Mouse (Mus musculus): ENCODE results near the gene Apip. TPM values are rescaled to one million over a fixed set of nuclear protein-coding genes. Genes with fewer than 3 reads are reported as not detected.

Apip gene
- polyA plus RNA-seq, 1 experiment: not detected

- Histone ChIP-seq H3K27ac (ENCODE audit: insufficient read depth, low read depth, low read length) (no peak overlapping the region; the same call in 1 of the 2 replicates), H3K4me3 (ENCODE audit: insufficient read depth, low read depth, low read length) (no peak overlapping the region), H3K4me1 (ENCODE audit: control insufficient read depth, insufficient read depth, low read length) (peaks cover 3% of the 10 kb centered on the region)
- 41% methylated on average over 7 of the region's 7 CpGs for WGBS
- TF ChIP-seq CTCF (IDR thresholded peaks at IDR 0.05; ENCODE audit: insufficient read depth, low read depth, low read length) (no peak), POLR2A (IDR thresholded peaks at IDR 0.05; ENCODE audit: insufficient read depth, low read depth, low read length) (no peak)
Observed at GRCm38 (mm10) chr2:103119197-103119854, 45.9 kb downstream of the Apip start.

- WGBS: 90% methylated on average over 2 of the region's 2 CpGs
Observed at GRCm38 (mm10) chr2:103129676-103130075, 56.2 kb downstream of the Apip start.

GRCm38 (mm10) chr2:103131145-103131544 is 57.7 kb downstream of the Apip start:
- no peak overlapping the region for H3K4me3 ChIP-seq (ENCODE audit: insufficient read depth, low read depth, low read length)
- H3K27ac ChIP-seq (ENCODE audit: insufficient read depth, low read depth, low read length): no peak overlapping the region
- no peaks in the 10 kb centered on the region for H3K4me1 ChIP-seq (ENCODE audit: control insufficient read depth, insufficient read depth, low read length)
- no peak for TF ChIP-seq POLR2A (IDR thresholded peaks at IDR 0.05; ENCODE audit: insufficient read depth, low read depth, low read length)
- TF ChIP-seq CTCF (IDR thresholded peaks at IDR 0.05; ENCODE audit: insufficient read depth, low read depth, low read length): no peak
- 32% methylated on average over 4 of the region's 4 CpGs for WGBS

More at GRCm38 (mm10) chr2:103129676-103130075, 56.2 kb downstream of the Apip start:
- Histone ChIP-seq H3K4me1 (ENCODE audit: control insufficient read depth, insufficient read depth, low read length) (no peaks in the 10 kb centered on the region), H3K27ac (ENCODE audit: insufficient read depth, low read depth, low read length) (no peak overlapping the region), H3K4me3 (ENCODE audit: insufficient read depth, low read depth, low read length) (no peak overlapping the region)
- TF ChIP-seq CTCF (IDR thresholded peaks at IDR 0.05; ENCODE audit: insufficient read depth, low read depth, low read length): no peak
- TF ChIP-seq POLR2A (IDR thresholded peaks at IDR 0.05; ENCODE audit: insufficient read depth, low read depth, low read length): no peak

- WGBS: 76% methylated on average over 8 of the region's 8 CpGs
- TF ChIP-seq CTCF (IDR thresholded peaks at IDR 0.05; ENCODE audit: insufficient read depth, low read depth, low read length): no peak
- Histone ChIP-seq H3K4me3 (ENCODE audit: insufficient read depth, low read depth, low read length) (no peak overlapping the region), H3K4me1 (ENCODE audit: control insufficient read depth, insufficient read depth, low read length) (no peaks in the 10 kb centered on the region), H3K27ac (ENCODE audit: insufficient read depth, low read depth, low read length) (no peak overlapping the region)
Observed at GRCm38 (mm10) chr2:103138529-103139265, 65.2 kb downstream of the Apip start.

Other genes with a start within 250 kb of the Apip start
- not detected in 2 replicates for gene Cd44, start 172.0 kb upstream of the Apip start, polyA plus RNA-seq (2012; ENCODE audit: insufficient read depth, insufficient read length, low replicate concordance, missing spikeins)
- not detected in 2 replicates for gene Pdhx, start 162 bp upstream of the Apip start, polyA plus RNA-seq (2012; ENCODE audit: insufficient read depth, insufficient read length, low replicate concordance, missing spikeins)
- gene Ehf, start 229.6 kb downstream of the Apip start, polyA plus RNA-seq (2012; ENCODE audit: insufficient read depth, insufficient read length, low replicate concordance, missing spikeins): not detected in 2 replicates

Measured in olfactory bulb, adult 2 months (tissue).